Mouse (Mus musculus) ES-Bruce4 (cell line): ENCODE results near the gene Tmem273.

ENCODE experiments used
- CTCF ChIP-seq: IDR thresholded peaks from one replicate; pipeline ENCODE4 v1.8.1; 2011; ENCODE audit warnings: low read depth, low read length
- EP300 ChIP-seq: IDR thresholded peaks from 2 replicates; pipeline ENCODE4 v1.6.1; 2011; ENCODE audit warnings: low read depth, low read length; ENCODE audit not compliant: insufficient read depth
- POLR2A ChIP-seq: IDR thresholded peaks from one replicate; pipeline ENCODE4 v1.8.1; 2011; ENCODE audit warnings: low read length; ENCODE audit not compliant: insufficient read depth

DNA sequence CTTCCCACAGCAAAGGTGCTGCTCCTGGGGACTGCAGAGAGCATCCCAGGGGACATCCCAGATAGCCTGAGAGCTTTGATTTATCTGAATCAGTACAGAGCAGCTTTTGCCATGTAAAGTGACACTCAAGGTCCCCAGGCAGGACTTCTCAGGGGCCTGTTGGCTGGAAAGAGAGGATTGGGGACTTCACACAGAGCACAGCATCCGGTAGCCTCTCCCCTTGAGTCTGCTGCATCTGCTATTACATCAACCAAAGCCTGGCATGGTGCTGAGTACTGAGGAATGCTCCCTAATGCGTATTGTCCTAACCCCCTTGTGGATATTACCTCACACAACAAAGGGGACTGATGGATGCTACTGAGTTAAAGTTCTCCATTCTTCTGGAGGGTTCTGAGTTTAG is 75.9 kb downstream of the Tmem273 start:
- TF ChIP-seq CTCF (no peak), POLR2A (no peak), EP300 (no peak)
